10 mouse cellular contexts compared by ENCODE assay signal in genomic region chr9:95668306-95668705, GRCm38 (mm10). TPM values are rescaled to one million over a fixed set of nuclear protein-coding genes. Genes with fewer than 3 reads are reported as not detected.
"Had no signal": no experiment of that assay in that cellular context is flagged by ENCODE, and none has a peak within 500 bp of the region (broad histone marks: within the 10 kb centered on the region; RNA-seq: fewer than 3 reads in every experiment).

No protein-coding gene starts in this region.

- H3K4me1 ChIP-seq: kidney, embryonic 15.5 days; neural tube, embryonic 12.5 days had no signal

- H3K4me2 ChIP-seq: kidney, embryonic 15.5 days; limb, embryonic 13.5 days; midbrain, embryonic 12.5 days; neural tube, embryonic 12.5 days had no signal

- DNase-seq: spleen, adult 18-20 months; thymus, adult 18-20 months; thymus, postnatal 14 days had no signal

- H3K27me3 ChIP-seq: kidney, embryonic 15.5 days; limb, embryonic 13.5 days; midbrain, embryonic 12.5 days; neural tube, embryonic 12.5 days had no signal

- H3K36me3 ChIP-seq: kidney, embryonic 15.5 days; midbrain, embryonic 12.5 days; neural tube, embryonic 12.5 days had no signal

- H3K4me3 ChIP-seq: kidney, embryonic 15.5 days; limb, embryonic 13.5 days; midbrain, embryonic 12.5 days; myocyte; neural tube, embryonic 12.5 days had no signal

- H3K9ac ChIP-seq: kidney, embryonic 15.5 days; limb, embryonic 13.5 days; liver, embryonic 14.5 days; midbrain, embryonic 12.5 days had no signal

- H3K9me3 ChIP-seq: midbrain, embryonic 12.5 days; neural tube, embryonic 12.5 days had no signal

- H3K27ac ChIP-seq: kidney, embryonic 15.5 days; limb, embryonic 13.5 days; liver, embryonic 14.5 days; midbrain, embryonic 12.5 days; neural tube, embryonic 12.5 days had no signal

RNA-seq across cellular contexts. Expression of gene Pcolce2, which starts 30.9 kb away (rescaled TPM):
- total RNA-seq: megakaryocyte-erythroid progenitor cell, adult 5-6 weeks had no signal
